Mouse (Mus musculus): ENCODE data around the gene Sema3e. TPM values are rescaled to one million over a fixed set of nuclear protein-coding genes. Genes with fewer than 3 reads are reported as not detected.

Gene Sema3e
- polyA plus RNA-seq, 1 experiment from 2014 or later: 0.19 TPM

DNA sequence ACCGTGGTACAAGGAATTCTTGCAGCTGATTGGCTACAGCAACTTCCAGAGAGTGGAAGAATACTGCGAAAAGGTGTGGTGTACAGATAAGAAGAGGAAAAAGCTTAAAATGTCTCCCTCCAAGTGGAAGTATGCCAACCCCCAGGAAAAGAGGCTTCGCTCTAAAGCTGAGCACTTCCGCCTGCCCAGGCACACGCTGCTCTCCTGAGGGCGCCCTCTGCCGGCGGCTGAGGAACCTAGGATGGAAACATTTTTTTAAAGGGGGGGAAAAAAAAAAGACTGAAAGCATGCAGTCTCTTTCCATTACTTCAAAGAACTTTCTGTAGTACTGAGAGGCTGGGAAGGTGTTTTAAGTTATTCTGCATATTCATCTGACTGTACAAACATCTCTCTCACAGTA, 227.5 kb downstream of the Sema3e start:
- WGBS (ENCODE audit: insufficient replicate concordance): 32% methylated on average over 8 of the region's 8 CpGs
- no peak overlapping the region for H3K4me3 ChIP-seq

DNA sequence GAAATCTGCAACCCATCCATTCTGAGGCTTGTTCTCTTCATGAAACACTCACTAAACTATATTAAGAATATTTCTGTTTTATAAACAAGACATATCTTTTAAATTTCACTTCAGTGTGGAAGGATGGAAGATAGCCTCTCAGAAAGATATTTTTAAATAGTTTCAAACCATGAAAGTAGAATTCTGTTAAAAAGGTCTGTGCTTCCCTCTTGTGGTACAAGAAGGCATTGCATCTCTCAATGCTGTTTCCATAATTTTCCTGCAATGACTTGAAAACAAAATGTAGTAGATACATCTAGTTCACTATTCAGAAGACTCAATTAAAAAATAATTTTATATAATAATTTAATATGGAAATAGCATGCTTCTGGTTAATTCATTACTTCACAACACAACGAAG, 228.3 kb downstream of the Sema3e start:
- no peaks in the 10 kb centered on the region for H3K4me1 ChIP-seq
- H3K27ac ChIP-seq: no peak overlapping the region
- no peaks in the 10 kb centered on the region for H3K36me3 ChIP-seq
- no peak overlapping the region for H3K4me3 ChIP-seq
- no peaks in the 10 kb centered on the region for H3K27me3 ChIP-seq (replicated peaks)
- 64% methylated on average over 1 of the region's 1 CpGs for WGBS (ENCODE audit: insufficient replicate concordance)
- no peak overlapping the region for H3K9ac ChIP-seq
- no peak overlapping the region for H3K4me2 ChIP-seq
- no peaks in the 10 kb centered on the region for H3K9me3 ChIP-seq (replicated peaks)
- no peak for ATAC-seq

More for the DNA sequence above, 227.5 kb downstream of the Sema3e start:
- no peak for ATAC-seq
- Histone ChIP-seq H3K36me3 (no peaks in the 10 kb centered on the region), H3K4me2 (no peak overlapping the region), H3K9me3 (replicated peaks) (no peaks in the 10 kb centered on the region), H3K27ac (no peak overlapping the region), H3K4me1 (no peaks in the 10 kb centered on the region), H3K9ac (no peak overlapping the region), H3K27me3 (replicated peaks) (no peaks in the 10 kb centered on the region)

DNA sequence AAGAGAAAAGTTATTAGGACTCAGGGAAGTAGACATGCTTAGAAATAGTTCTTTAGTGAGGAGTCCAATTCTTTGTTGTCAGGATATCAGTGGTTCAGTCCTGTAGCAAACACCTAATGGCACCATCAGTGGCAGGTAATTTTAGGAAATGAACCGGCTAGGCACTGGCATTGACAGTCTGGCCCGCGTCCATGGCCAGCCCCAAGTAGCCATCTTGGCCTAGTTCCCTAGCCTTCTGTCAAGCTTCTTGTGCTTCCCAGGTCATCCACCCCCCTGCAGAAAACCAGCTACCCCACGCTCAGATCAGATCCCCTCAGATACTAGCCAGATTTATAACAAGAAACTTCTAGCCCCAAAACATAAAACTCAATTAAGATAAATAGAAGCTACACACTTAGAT, 235.1 kb downstream of the Sema3e start:
- ATAC-seq: no peak
- Histone ChIP-seq H3K36me3 (no peaks in the 10 kb centered on the region), H3K4me1 (no peaks in the 10 kb centered on the region), H3K27ac (no peak overlapping the region), H3K27me3 (replicated peaks) (no peaks in the 10 kb centered on the region), H3K4me3 (no peak overlapping the region), H3K9me3 (replicated peaks) (no peaks in the 10 kb centered on the region), H3K9ac (no peak overlapping the region), H3K4me2 (no peak overlapping the region)
- 73% methylated on average over 4 of the region's 4 CpGs for WGBS (ENCODE audit: insufficient replicate concordance)

DNA sequence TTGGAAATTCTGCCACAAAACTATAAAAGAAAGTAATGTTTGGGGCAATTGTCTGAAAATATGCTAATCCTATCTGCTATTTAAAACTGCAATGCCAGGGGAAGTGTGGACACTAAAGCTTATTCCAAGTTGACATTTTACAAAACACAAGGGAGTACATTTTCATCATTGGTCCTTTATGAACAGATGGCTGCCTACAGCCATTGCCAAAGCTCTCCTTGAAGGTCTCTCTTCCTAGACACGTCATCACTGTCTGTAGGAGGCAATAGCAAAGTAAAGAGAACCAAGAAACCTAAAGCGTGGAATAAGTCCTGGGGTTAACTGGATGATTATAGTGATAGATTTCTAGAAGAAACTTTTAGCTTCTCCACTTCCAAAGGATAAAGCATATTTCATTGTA, 242.3 kb downstream of the Sema3e start:
- Histone ChIP-seq H3K27me3 (replicated peaks) (no peaks in the 10 kb centered on the region), H3K4me2 (no peak overlapping the region), H3K4me1 (no peaks in the 10 kb centered on the region), H3K9ac (no peak overlapping the region), H3K9me3 (replicated peaks) (no peaks in the 10 kb centered on the region), H3K36me3 (no peaks in the 10 kb centered on the region), H3K4me3 (no peak overlapping the region), H3K27ac (no peak overlapping the region)
- WGBS (ENCODE audit: insufficient replicate concordance): 52% methylated on average over 2 of the region's 2 CpGs
- ATAC-seq: no peak

Other genes with a start within 250 kb of the Sema3e start
- not detected in 2 replicates for gene Speer3, start 233.7 kb upstream of the Sema3e start, polyA plus RNA-seq (2016; fragmentation: Nextera tagmentation; extraction: Ambion mirVana)

Data from liver, embryonic 12.5 days (tissue).